Mouse (Mus musculus) megakaryocyte-erythroid progenitor cell, adult 5-6 weeks (primary cell): Measurements from ENCODE around the gene Ror1. TPM values are rescaled to one million over a fixed set of nuclear protein-coding genes. Genes with fewer than 3 reads are reported as not detected.

Experiments
- ATAC-seq: replicated peaks from 2 replicates; pipeline ENCODE4 v1.8.0; 2016; ENCODE audit warnings: mild to moderate bottlenecking, inconsistent platforms; ENCODE audit not compliant: severe bottlenecking, poor library complexity, low FRiP score, low TSS enrichment
- total RNA-seq, 2 experiments: library from RNA; stranded (forward) in 1 of 2; stranded (reverse) in 1 of 2; fragments of 200-1000, 215-1000 nt in 1 of 2; fragments of >200 nt in 1 of 2; fragmentation: Nextera tagmentation in 1 of 2; gene quantifications; 2 replicates each; pipeline ENCODE4 v1.2.3; 2014 to 2017

Ror1 gene
- total RNA-seq, 2 experiments from 2014 or later: not detected

DNA sequence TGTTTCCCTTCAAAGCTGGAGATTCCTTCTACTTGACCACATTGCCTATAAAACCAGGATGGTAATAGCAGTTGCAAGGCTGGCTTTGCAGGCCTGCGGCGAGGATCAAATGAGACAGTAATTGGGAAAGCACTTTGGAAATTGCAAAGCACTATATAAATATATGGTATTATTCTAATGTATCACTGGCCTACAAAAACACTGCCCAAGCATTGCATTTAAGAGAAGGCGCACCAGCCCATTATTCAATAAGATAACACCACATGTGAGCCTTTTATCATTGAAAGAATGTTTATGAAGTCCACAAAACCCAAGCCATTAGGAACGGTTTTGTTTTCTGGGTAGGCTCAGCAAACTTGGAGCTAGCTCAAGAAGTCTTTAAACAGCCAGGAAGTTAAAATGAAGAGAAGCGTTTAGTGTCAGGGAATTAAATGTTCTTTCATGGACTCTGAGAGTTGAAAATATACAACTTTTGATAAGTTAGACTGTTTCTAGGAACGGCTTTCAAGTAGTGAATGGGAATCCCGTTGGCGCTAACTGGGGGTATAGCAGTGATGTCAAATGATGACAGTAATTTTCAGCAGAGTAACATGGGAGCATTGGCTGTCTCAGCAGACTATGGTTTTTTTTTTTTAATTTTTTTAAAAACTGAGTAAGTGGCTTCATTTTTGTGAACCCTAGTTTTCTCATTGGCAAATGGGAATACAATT lies 187.7 kb downstream of the Ror1 start:
- ATAC-seq: no peak

DNA sequence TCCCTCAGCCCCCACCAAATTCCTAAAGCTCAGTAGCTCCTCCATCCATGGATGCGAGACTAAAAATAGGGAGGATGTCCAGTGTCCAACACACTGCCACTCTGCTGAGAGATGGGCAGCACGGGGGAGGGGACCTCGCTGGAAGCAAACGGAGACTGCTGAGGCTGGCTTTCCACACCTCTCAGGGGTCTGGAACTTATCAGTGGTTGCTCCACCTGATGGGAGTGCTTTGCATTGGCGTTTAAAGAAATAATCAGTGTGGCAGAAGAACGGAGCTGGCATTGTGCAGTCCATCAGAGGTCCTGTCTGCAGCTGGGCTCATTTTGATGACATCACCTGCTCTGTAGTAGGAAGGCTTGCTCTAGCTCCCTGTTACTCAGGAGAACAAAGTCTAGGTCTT lies 188.9 kb downstream of the Ror1 start:
- no peak for ATAC-seq

DNA sequence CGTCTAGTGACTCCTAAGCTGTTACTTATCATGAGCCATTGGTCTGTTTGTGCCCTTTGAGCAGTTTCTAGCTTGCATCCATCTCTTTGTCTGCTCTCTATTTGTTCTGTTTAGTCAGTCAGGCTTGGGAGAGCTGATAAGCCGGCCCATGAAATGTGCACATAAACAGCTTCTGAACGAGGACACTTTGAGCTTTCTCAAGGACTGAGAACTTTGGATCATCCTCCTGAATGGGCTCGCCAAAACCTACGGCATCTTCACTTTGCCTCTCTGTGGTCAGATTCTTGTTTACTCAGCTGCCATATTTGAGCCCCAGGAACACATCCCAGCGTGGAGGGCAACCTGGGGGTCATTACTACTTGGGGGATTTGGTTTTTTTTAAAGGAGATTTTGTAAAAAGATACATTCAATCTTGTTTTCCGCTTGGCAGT lies 190.5 kb downstream of the Ror1 start:
- no peak for ATAC-seq

DNA sequence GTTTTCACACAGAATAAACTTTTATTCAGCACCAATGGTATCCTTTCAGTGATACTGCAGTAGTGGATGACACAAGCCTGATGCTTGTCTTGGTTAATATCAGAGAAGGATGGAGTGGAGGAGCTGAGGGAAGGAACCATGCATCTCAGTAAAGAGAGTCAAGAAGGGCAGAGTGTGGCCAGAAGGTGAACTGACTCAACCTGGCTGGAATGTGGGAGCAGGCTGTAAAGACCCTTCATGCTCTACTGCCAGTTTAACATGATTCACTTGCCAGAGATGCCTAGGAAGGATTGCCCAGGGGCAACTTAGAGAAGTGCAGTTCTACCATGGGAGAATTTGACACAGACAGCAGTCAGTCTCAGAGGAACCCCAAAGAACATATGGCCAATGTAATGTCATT lies 191.2 kb downstream of the Ror1 start:
- no peak for ATAC-seq

DNA sequence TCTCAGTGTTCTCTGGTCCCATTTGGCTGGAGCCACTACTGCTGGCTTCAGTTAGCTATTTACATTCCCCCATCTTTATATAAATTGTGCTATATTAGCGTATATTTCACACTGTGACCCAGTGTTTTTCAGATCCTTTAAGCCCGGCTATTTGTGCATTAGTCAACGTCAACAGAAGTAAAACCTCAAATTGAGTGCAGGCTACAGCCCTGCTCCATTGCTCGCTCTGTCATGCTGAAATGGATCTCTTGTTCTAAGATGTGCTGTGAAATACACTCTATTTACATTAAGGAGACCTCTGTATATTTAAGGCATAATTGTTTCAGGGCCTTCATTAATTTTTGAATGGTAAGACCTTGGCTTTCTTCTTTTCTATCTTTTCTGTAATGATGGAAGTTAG lies 192.2 kb downstream of the Ror1 start:
- no peak for ATAC-seq

DNA sequence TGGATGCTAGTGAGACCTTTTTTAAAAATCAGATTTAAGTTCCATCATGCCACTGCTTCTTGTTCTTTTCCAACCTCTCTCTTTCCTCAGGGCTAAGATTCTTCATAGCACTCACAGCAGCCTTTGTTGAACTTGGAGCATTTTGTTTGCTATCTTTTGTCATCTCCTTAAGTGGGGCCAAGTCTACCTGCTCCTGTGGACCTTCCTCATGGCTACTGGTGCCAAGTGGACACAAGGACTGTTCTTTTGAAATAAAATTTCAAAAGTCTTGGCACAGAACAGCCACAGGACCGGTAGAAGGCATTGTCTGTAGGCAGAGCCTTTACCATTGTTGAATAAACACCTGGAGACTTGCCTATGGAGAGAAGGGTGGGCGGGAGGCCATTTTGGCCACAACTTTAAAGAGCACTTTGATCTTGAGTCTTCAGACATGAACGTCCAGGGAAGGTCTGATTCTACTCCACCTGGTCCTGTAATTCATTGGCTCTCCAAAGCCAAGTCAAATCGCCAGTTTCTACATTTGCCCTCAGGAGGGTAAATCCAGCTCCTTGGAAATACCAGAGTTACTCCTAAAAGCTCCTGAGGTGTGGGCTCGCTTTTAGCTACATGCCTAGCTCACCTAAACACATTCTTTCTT lies 195.5 kb downstream of the Ror1 start:
- ATAC-seq: no peak

DNA sequence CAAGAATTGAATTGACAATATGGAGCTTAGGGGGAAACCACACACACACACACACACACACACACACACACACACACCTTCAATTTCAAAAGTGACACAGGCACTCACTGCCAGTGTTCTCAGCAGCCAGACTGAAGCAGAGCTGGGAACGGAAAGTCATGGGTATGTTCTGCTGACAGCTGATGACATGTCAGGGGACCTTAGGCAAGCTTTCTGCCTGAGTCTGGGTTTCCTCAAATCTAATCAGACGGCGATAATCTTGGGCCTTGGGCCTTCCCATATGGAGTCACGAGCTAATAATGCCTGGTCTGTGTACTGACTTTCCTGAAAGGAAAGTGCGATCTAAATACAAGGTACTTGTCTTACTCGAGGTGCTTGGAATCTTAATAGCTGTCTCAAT lies 202.1 kb downstream of the Ror1 start:
- no peak for ATAC-seq

DNA sequence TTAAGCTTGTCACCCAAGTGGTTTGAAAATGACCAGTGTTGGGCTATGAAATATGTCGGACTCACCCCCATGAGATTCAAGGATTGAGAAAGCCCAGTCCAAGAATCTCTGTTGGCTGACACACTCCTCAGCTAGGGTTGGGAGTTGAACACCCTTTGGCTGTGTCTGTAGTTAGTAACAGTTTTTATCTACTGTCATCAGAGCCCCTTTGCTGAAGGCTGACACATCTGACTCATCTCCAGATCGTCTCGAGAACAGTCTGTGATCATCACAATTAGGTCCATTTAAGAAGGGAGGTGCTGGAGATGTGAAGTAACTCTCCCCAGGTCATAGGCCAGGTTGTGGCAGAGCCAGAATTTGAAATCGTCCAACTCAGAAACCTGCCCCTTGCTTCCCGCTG lies 203.0 kb downstream of the Ror1 start:
- ATAC-seq: no peak

DNA sequence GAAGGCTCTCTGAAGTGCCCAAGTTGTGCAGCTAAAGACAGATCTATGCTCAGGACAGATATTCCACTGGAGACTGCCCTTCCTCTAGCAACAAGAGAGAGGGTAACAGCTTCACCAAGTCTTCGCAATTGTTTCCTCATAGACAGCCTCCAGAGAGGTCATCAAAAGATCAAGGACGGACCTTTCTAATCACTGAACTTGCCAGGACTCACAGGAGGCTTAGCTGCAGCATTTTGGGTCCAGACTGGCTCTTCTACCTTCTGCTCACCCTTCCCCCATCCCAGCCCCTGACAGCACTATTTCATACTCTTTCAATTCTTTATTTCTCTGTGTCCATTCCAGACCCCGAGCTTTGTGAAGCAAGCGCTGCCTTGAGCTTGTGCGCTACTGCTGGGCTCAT lies 204.6 kb downstream of the Ror1 start:
- ATAC-seq: no peak

DNA sequence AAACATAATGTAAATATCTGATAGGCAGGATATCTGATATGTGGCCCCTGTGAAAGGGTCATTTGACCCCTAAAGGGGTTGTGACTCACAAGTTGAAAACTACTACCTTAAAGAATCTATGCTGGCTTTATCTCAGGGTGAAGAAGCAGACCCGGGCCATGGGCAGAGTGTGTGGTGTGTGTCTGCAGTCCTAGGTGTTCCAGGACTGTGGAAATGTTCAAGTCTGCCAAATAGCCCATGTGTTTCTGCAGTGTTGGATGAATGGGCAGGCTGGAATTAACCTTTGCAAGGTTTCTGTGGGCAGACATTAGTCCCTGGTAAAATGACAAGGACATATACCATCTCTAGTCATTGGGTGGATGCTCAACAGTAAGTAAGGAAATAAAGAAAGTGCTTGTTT lies 205.8 kb downstream of the Ror1 start:
- ATAC-seq: no peak

DNA sequence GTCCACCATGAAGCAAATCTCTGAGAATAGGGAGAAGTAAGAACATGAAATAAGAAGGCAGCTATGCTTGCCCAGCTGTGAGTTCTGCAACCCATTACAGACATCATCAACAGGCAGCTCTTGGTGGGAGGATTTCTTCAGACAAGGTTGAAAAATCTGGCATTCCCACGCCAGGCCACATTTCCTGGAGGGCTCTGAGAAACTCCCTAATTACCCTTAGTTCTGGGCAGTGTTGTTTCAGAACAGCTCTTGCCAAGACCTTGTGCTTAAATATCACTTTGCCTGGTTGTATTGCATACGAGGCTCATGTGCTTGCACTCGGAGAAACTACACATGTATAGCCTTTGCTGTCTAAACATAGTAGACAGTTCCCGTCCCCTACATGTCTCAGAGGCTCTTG lies 211.8 kb downstream of the Ror1 start:
- no peak for ATAC-seq

DNA sequence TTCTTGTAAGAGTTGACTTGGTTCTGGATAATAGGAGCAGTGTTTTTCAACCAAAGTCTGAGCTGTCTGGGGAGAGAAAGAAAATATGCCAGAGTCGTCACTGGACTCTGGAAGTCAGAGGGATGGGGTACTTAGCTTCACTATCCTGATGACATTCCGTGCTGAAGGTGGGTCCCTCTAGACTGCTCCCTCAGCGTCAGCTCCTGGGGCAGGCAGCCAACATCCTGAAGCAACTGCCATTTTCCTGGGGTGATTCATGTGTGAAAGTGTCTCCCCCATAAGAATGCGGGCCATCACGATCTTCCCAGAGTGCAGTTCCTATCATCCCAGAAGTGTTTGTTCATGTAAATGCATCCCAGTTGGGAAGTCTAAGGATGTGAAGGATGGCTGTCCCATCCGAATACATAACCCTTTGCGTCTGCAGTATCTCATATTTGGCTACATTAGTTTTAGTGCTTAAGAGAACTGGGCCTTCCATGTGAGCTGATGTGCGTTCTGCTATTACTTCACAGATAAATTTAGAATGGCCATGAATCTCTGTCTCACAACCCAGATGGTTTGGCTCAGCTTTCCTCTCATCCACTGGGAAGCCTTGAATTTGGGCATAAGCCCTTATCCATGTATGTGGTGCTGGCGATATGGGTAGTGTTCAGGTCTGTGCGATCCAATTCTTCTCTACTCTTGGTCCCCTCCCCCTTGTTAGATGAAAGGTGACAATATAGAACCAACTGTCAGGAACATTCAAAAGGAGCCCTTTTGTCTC lies 216.4 kb downstream of the Ror1 start:
- ATAC-seq: no peak

DNA sequence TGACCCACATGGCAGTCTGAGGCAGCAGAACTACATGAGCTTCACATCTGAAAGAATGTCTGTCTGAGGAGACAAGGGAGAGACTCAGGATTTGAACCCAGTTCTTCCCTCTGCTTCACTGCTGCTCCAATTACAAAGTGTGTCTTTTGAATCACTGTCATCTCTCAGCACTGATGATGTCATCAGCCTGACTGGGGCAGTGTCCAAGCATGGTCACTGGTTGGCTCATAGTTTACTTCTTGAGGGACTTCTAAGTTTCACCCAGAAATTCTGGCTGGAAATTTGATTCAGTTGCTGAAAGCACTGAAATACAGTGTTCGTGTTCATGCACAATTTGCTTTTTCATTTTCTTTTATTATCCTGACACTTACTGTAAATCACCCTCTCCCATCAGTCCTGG lies 219.5 kb downstream of the Ror1 start:
- no peak for ATAC-seq

DNA sequence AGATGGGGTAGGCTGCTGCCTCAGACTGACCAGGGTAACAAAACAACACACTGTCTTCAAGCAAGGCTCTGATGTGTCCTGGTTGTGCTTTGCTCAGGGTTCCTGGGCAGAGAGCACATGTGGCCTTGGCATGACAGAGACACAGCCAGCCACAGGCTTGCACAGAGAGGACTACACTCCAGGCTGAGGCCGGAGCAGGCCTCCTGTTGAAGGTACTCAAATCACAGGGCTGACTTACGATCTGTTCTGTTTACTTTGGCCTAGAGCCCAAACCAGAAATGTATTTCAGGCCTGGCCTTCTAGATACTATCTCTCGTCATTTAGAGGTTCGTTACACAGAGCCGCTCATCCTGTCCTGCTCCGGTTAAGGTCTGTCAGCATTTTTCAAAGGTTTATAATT lies 226.2 kb downstream of the Ror1 start:
- ATAC-seq: no peak

DNA sequence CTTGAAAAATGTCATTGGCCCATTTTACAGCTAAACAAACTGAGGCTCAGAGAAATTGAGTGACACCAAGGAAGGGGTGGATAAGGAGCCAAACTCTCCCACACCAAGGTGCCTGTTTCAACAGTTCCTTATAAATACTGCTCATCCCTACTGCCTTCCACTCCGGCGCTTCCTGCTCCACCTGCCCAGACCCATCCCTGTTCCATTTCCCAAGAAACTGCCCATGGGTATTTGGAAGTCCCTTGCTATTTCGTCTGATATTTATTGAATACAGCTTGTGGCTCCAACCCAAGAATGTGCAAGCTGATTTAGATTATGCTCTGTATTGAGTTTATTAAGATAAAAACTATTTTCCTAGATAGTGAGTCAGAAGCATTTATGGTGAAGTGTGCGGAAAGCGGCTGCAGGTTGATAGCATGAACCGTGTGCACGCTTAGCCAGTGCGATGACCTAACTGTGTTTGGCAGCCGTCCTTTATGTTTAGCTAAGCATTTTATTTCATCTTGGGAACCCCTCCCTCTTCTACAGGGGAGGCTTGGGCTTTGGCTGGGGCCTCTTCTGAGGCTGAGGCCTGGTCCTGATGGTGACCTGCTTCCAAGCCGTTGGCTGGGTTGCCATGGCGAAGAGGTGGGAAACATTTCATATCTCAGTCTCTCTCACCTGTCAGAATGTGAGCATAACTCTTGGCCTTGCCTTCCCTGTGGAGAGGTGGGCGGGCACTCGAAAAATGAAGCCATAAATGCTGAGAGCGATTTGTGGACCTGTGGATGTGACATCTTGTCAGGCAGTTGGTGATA lies 229.3 kb downstream of the Ror1 start:
- no peak for ATAC-seq

DNA sequence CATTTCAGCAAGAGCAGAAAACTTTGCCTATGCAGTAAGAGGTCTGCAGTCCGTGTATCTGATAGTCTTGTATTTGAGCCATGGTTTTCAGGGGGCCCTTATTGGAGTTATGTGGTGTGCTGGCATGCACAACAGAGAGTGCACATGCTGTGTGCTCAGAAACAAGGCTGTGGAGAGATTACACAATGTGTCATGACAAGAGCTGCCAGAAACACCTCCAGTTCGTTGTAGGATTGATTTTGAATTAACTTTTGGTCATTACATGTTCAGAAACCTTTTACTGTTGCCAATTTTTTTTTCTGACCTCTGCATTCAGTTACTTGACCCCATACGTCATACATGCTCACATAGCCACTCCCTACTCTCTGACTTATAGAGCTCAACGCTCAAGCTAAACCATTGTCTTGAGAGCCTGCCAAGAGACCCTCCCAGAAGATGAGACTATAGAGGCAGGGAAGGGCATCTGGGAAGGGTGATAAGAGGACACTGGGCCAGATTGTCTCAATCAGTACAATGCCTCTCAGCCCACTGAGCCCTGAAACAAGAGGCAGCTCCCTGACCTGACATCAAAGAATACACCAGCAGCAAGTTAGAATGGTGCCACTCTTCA lies 232.9 kb downstream of the Ror1 start:
- no peak for ATAC-seq

DNA sequence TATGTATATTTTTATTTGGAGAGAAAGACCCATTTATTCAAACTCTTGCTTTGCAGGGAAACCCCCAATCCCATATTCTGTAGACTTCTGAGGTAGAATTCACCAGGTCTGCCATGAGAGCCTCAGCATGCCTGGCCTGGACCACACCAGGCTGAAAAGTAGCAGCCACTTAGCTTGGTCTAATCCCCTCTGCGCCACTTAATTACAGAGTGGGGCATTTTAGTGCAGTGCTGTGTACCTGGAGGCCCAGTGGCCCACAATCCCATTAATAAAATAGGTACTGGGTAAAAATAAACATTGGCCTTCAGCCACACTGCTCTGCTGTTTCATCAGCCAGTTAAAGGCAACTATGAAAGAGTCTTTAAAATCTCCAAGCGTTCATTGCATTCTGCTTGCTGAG lies 239.6 kb downstream of the Ror1 start:
- ATAC-seq: no peak

DNA sequence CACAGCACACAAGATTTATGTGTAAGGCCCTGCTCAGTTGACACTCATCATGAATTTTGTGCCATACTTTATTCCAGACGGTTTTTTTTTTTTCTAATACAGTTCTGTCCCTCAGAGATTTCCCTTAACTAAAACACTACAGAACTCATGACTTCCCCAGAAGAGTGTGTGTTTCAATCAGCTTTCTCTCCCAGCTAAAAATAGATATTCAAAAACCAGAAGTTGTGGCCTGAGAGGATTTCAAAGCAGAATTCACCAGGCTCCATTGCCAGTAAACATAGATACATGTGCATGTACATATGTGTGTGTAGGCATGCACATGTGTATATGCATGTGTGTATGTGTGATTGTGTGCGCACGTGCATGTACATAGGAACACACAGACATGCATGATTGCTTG lies 252.2 kb downstream of the Ror1 start:
- ATAC-seq: no peak

DNA sequence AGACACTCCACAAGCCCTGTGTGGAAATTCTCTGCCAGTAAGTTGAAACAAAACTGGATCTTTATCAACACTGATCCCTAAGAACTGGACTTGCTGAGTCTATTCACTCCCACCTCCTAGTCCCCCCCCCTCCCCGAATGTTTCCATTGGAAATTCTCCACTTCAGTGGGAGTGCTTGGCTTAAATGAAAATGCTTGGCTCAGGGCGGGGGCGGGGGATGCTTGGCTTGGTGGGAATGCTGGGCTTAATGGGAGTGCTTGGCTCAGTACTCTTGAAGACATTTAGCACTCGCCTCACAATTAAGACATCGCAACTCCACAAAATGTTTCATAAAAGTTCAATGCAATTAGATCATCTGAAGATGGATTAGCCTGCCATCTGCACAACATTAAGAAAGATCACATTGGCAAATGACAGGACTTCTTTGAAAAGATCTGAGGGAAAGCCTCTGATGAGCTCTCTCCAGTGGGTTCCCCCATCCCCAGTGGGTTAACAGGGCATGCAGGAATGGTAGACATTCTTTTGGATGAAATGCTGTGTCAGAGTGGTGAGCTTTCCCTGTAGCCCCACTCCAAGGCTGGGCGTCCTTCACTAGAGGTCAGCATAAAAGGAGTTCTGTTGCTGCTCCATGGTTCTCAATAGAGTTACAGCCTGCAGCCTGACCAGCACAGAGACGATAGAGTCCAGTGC lies 254.7 kb downstream of the Ror1 start:
- ATAC-seq: no peak
